Mouse (Mus musculus): ENCODE results near the gene Kcnab2. TPM values are rescaled to one million over a fixed set of nuclear protein-coding genes. Genes with fewer than 3 reads are reported as not detected.

Kcnab2 gene
- total and polyA plus RNA-seq, 3 experiments = 82.9 to 118 TPM; not detected in 1

DNA sequence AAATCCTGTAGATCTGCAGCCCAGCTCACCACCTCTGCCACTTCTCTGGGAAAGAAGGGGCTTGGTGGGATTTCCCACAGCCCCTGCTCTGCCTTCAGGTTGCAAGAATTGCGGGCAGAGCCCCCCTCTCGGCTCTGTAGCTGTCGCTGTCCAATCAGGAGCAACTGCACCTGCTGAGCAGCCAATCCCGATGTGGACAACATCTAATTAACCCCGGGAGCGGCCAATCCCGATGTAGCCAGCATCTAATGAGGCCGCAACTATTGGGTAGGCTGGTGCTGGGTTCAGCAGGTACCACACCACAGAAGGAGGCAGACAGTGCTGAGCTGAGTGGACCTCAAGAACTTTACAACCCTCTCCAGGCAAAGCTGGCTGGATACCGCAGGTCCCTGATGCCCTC is 36.1 kb downstream of the Kcnab2 start:
- H3K4me3 ChIP-seq (ENCODE audit: control insufficient read depth in 1 of 2, insufficient read depth in 1 of 2, low read depth in 2 of 2, low read length in 2 of 2) = no peak overlapping the region
- H3K79me2 ChIP-seq (ENCODE audit: control insufficient read depth, insufficient read depth, low read length, poor library complexity) = peaks cover 23% of the 10 kb centered on the region
- peaks cover 6 to 13% of the 10 kb centered on the region in 2 experiments; a peak in 3 of 4 replicates for H3K4me1 ChIP-seq (ENCODE audit: control insufficient read depth in 1 of 2, insufficient read depth in 2 of 2, low read length in 2 of 2)
- H3K9ac ChIP-seq (ENCODE audit: control insufficient read depth, low read depth, low read length, poor library complexity, severe bottlenecking) = no peak overlapping the region
- no peaks in the 10 kb centered on the region for H3K9me3 ChIP-seq (replicated peaks; ENCODE audit: insufficient read depth, low read length)
- H3K36me3 ChIP-seq (ENCODE audit: control insufficient read depth in 1 of 2, insufficient read depth in 2 of 2, low read length in 2 of 2) = peaks cover 0 to 9% of the 10 kb centered on the region in 2 experiments; a peak in 3 of 4 replicates
- H3K27me3 ChIP-seq (ENCODE audit: control insufficient read depth in 1 of 2, insufficient read depth in 2 of 2, low read length in 2 of 2) = no peaks in the 10 kb centered on the region
- no peak overlapping the region for H3K27ac ChIP-seq (ENCODE audit: control insufficient read depth, low read depth, low read length)
- no peak for DNase-seq (ENCODE audit: low read depth, low spot score)
- TF ChIP-seq CHD2 (IDR thresholded peaks at IDR 0.05; ENCODE audit: low read length) (no peak), MYB (IDR thresholded peaks at IDR 0.05; ENCODE audit: low read depth, low read length) (no peak), CTCF (IDR thresholded peaks at IDR 0.05 in 2 of 3, conservative IDR thresholded peaks at IDR 0.05 in 1 of 3; ENCODE audit: control insufficient read depth in 1 of 3, insufficient read depth in 1 of 3, low read depth in 2 of 3, low read length in 3 of 3, poor library complexity in 1 of 3, severe bottlenecking in 1 of 3) (no peak), POLR2AphosphoS2 (IDR thresholded peaks at IDR 0.05; ENCODE audit: low read length) (no peak), RAD21 (IDR thresholded peaks at IDR 0.05; ENCODE audit: low read depth, low read length) (no peak), ZC3H11A (IDR thresholded peaks at IDR 0.05; ENCODE audit: low read depth, low read length) (no peak), ZMIZ1 (IDR thresholded peaks at IDR 0.05; ENCODE audit: low read depth, low read length) (no peak), RCOR1 (IDR thresholded peaks at IDR 0.05; ENCODE audit: low read depth, low read length) (no peak), TCF12 (IDR thresholded peaks at IDR 0.05; ENCODE audit: low read depth, low read length) (no peak), NRF1 (IDR thresholded peaks at IDR 0.05; ENCODE audit: insufficient read depth, low read depth, low read length, poor library complexity, severe bottlenecking) (no peak), MAFK (IDR thresholded peaks at IDR 0.05; ENCODE audit: borderline replicate concordance, low read depth, low read length) (no peak), POLR2AphosphoS5 (IDR thresholded peaks at IDR 0.05; ENCODE audit: borderline replicate concordance, low read depth, low read length) (no peak), USF2 (IDR thresholded peaks at IDR 0.05; ENCODE audit: borderline replicate concordance in 1 of 2, insufficient read depth in 1 of 2, low read depth in 1 of 2, low read length in 2 of 2) (no peak)

DNA sequence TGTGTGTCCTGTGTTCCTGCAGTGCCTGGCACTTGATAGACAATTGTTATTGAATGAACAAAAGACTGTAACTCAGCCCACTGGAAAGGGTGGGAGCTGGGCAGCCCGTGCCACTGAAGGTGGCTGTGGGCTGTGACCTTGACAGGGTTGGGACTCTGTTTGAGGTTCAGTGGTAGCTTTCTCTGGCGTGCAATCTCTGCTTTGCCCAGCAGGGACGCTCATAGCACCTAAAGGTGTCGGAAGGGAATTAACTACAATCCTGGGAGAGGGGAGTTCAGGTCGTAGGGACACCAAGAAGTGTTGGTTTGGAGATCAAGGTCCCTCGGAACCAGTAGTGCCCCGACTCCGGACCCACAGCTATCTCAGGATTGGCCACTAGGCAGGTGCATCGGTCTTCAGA is 36.8 kb downstream of the Kcnab2 start:
- Histone ChIP-seq H3K9me3 (replicated peaks; ENCODE audit: insufficient read depth, low read length) (no peaks in the 10 kb centered on the region), H3K4me3 (ENCODE audit: control insufficient read depth in 1 of 2, insufficient read depth in 1 of 2, low read depth in 2 of 2, low read length in 2 of 2) (no peak overlapping the region), H3K36me3 (ENCODE audit: control insufficient read depth in 1 of 2, insufficient read depth in 2 of 2, low read length in 2 of 2) (peaks cover 0 to 6% of the 10 kb centered on the region in 2 experiments; a peak in 3 of 4 replicates)

More for the DNA sequence above, 36.8 kb downstream of the Kcnab2 start:
- Histone ChIP-seq H3K27me3 (ENCODE audit: control insufficient read depth in 1 of 2, insufficient read depth in 2 of 2, low read length in 2 of 2) (no peaks in the 10 kb centered on the region), H3K9ac (ENCODE audit: control insufficient read depth, low read depth, low read length, poor library complexity, severe bottlenecking) (no peak overlapping the region), H3K4me1 (ENCODE audit: control insufficient read depth in 1 of 2, insufficient read depth in 2 of 2, low read length in 2 of 2) (peaks cover 3 to 8% of the 10 kb centered on the region in 2 experiments; a peak in 3 of 4 replicates), H3K79me2 (ENCODE audit: control insufficient read depth, insufficient read depth, low read length, poor library complexity) (peaks cover 18% of the 10 kb centered on the region), H3K27ac (ENCODE audit: control insufficient read depth, low read depth, low read length) (no peak overlapping the region)
- DNase-seq (ENCODE audit: low read depth, low spot score) = no peak
- no peak for TF ChIP-seq POLR2AphosphoS5 (IDR thresholded peaks at IDR 0.05; ENCODE audit: borderline replicate concordance, low read depth, low read length)
- 0 out of 6 replicates have a peak, but pooled peaks of 1 of the 3 experiments have one; percentile 2 for TF ChIP-seq CTCF (IDR thresholded peaks at IDR 0.05 in 2 of 3, conservative IDR thresholded peaks at IDR 0.05 in 1 of 3; ENCODE audit: control insufficient read depth in 1 of 3, insufficient read depth in 1 of 3, low read depth in 2 of 3, low read length in 3 of 3, poor library complexity in 1 of 3, severe bottlenecking in 1 of 3)
- TF ChIP-seq RCOR1 (IDR thresholded peaks at IDR 0.05; ENCODE audit: low read depth, low read length) = no peak
- no peak for TF ChIP-seq ETS1 (IDR thresholded peaks at IDR 0.05; ENCODE audit: low read depth, low read length)
- TF ChIP-seq MAZ (IDR thresholded peaks at IDR 0.05; ENCODE audit: low read depth, low read length) = no peak
- no peak for TF ChIP-seq CHD2 (IDR thresholded peaks at IDR 0.05; ENCODE audit: low read length)
